Mouse (Mus musculus): ENCODE measurements at regions not wholly inside any gene's neighbourhood (a gene's known extent, or its start where the extent isn't known, plus 50 kb on each side); places are given as distances from the start of the nearest gene placed in this dataset.
"Not testable (repeated sequence)": the region's sequence is repeated elsewhere in the genome, so short reads cannot be mapped to it uniquely, and the experiment has no call there.

GRCm38 (mm10) chr17:6519107-6519506 is 82.4 kb upstream of the Dynlt1c start:
- not testable (repeated sequence) for ATAC-seq (replicated peaks; ENCODE audit: insufficient number of reproducible peaks, low FRiP score, low TSS enrichment, low read depth)

GRCm38 (mm10) chr17:6520001-6520400 is 81.5 kb upstream of the Dynlt1c start:
- not testable (repeated sequence) for H3K4me3 ChIP-seq (ENCODE audit: low read depth, low read length); H3K4me2 ChIP-seq (ENCODE audit: low read depth, low read length); H3K4me1 ChIP-seq (ENCODE audit: control insufficient read depth, insufficient read depth, low read length); H3K27ac ChIP-seq (replicated peaks; ENCODE audit: low read depth, low read length); H3K36me3 ChIP-seq (replicated peaks; ENCODE audit: control insufficient read depth, insufficient read depth, low read depth, low read length); H3K9ac ChIP-seq (replicated peaks; ENCODE audit: low read length); ATAC-seq (replicated peaks; ENCODE audit: insufficient number of reproducible peaks, low FRiP score, low TSS enrichment, low read depth); H3K27me3 ChIP-seq (ENCODE audit: control insufficient read depth, insufficient read depth, low read length); H3K9me3 ChIP-seq (replicated peaks; ENCODE audit: control insufficient read depth, low read length); DNase-seq (ENCODE audit: low spot score)
- 83% methylated on average over 2 of the region's 2 CpGs for WGBS

More at GRCm38 (mm10) chr17:6519107-6519506, 82.4 kb upstream of the Dynlt1c start:
- H3K9ac ChIP-seq (replicated peaks; ENCODE audit: low read length); H3K36me3 ChIP-seq (replicated peaks; ENCODE audit: control insufficient read depth, insufficient read depth, low read depth, low read length); DNase-seq (ENCODE audit: low spot score); H3K4me1 ChIP-seq (ENCODE audit: control insufficient read depth, insufficient read depth, low read length); H3K27me3 ChIP-seq (ENCODE audit: control insufficient read depth, insufficient read depth, low read length); H3K27ac ChIP-seq (replicated peaks; ENCODE audit: low read depth, low read length); H3K4me2 ChIP-seq (ENCODE audit: low read depth, low read length); H3K9me3 ChIP-seq (replicated peaks; ENCODE audit: control insufficient read depth, low read length); H3K4me3 ChIP-seq (ENCODE audit: low read depth, low read length): not testable (repeated sequence)
- WGBS, result 78% methylated on average over 5 of the region's 6 CpGs

DNA sequence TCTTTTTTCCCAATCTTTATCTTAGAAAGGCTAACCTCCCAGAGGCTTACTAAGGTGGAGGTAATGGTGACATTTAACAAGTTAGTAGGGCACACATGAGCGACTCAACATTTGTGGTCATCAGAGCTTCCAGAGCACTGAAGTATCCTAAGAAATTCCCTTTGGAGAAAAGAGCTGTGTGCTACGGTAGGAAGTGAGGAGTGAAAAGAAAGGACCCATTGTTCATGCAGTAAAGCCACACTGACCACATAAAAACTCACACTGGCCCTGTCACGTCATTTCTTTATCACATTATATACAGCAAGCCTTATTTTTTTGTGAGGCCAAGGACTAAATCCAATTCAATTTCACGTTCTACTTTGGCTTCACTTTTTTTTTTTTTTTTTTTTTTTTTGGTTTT is 80.7 kb upstream of the Dynlt1c start:
- not testable (repeated sequence) for H3K27ac ChIP-seq (replicated peaks; ENCODE audit: low read depth, low read length); H3K27me3 ChIP-seq (ENCODE audit: control insufficient read depth, insufficient read depth, low read length); H3K36me3 ChIP-seq (replicated peaks; ENCODE audit: control insufficient read depth, insufficient read depth, low read depth, low read length); ATAC-seq (replicated peaks; ENCODE audit: insufficient number of reproducible peaks, low FRiP score, low TSS enrichment, low read depth); H3K9me3 ChIP-seq (replicated peaks; ENCODE audit: control insufficient read depth, low read length); H3K4me2 ChIP-seq (ENCODE audit: low read depth, low read length); H3K4me1 ChIP-seq (ENCODE audit: control insufficient read depth, insufficient read depth, low read length); DNase-seq (ENCODE audit: low spot score); H3K4me3 ChIP-seq (ENCODE audit: low read depth, low read length); H3K9ac ChIP-seq (replicated peaks; ENCODE audit: low read length)
- WGBS, result 40% methylated on average over 4 of the region's 4 CpGs

- not testable (repeated sequence) for H3K4me1 ChIP-seq (ENCODE audit: control insufficient read depth, insufficient read depth, low read length); ATAC-seq (replicated peaks; ENCODE audit: insufficient number of reproducible peaks, low FRiP score, low TSS enrichment, low read depth); H3K36me3 ChIP-seq (replicated peaks; ENCODE audit: control insufficient read depth, insufficient read depth, low read depth, low read length); H3K9ac ChIP-seq (replicated peaks; ENCODE audit: low read length); H3K27ac ChIP-seq (replicated peaks; ENCODE audit: low read depth, low read length); H3K4me3 ChIP-seq (ENCODE audit: low read depth, low read length); DNase-seq (ENCODE audit: low spot score); H3K9me3 ChIP-seq (replicated peaks; ENCODE audit: control insufficient read depth, low read length); H3K4me2 ChIP-seq (ENCODE audit: low read depth, low read length); H3K27me3 ChIP-seq (ENCODE audit: control insufficient read depth, insufficient read depth, low read length)
- 72% methylated on average over 4 of the region's 9 CpGs for WGBS
Measured at GRCm38 (mm10) chr17:6522185-6522584, 79.3 kb upstream of the Dynlt1c start.

DNA sequence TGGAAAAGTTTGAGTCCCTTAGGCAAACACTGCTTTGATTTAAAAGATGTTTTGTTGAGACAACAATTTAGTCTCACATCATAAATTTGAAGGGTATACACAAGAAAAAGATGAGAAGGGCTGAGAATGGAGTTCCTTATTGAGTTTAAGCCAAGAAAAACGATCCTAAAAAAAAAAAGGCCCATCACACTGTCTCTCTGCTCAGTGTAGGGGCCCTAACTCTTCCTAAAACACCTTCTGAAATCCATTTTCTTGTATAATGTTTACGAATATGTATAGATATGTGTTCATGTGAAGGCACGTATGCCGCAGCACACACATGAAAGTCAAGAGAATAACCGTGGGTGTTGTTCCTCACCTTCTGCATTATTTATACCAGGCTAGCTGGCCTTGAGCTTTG is 62.7 kb upstream of the Dynlt1c start:
- not testable (repeated sequence) for H3K4me3 ChIP-seq (ENCODE audit: low read depth, low read length); DNase-seq (ENCODE audit: low spot score); H3K36me3 ChIP-seq (replicated peaks; ENCODE audit: control insufficient read depth, insufficient read depth, low read depth, low read length); H3K27me3 ChIP-seq (ENCODE audit: control insufficient read depth, insufficient read depth, low read length); H3K9me3 ChIP-seq (replicated peaks; ENCODE audit: control insufficient read depth, low read length); ATAC-seq (replicated peaks; ENCODE audit: insufficient number of reproducible peaks, low FRiP score, low TSS enrichment, low read depth); H3K27ac ChIP-seq (replicated peaks; ENCODE audit: low read depth, low read length); H3K9ac ChIP-seq (replicated peaks; ENCODE audit: low read length); H3K4me2 ChIP-seq (ENCODE audit: low read depth, low read length); H3K4me1 ChIP-seq (ENCODE audit: control insufficient read depth, insufficient read depth, low read length)
- WGBS, result no CpG with 5 or more reads among the region's 5 CpGs

DNA sequence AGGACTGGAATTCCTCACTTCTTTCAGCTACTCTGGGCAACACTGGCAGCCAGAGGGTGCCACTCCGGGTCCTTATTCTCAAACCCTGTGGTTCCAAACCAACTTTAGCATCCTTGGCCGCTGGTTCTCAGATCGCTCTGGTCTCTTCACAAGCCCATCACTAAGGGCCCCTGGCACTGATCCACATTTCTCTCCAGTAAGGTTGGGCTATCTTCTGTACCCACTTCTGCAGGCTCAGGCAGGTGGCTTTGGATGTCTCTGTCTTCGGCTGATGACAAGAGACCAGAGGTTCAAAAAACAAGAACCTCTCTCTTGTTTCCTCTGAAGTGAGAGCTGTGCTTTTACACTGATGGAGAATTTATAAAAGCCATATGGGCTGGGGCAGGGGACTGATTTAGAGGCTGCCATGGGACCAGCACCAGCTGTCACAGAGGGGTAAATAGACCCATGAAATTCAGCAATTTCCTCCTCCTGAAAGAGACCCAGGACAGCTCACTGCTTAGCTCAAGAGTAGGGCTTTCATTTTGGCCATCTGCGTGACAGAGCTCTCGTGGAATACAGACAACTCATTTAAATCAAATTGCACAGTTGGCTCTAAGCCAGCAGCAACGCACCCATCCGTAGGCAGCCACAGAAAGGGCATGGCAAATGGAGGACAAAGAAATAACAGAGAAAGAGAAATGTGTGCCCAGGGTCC is 54.3 kb upstream of the Dynlt1c start:
- not testable (repeated sequence) for H3K9me3 ChIP-seq (replicated peaks; ENCODE audit: control insufficient read depth, low read length); DNase-seq (ENCODE audit: low spot score); ATAC-seq (replicated peaks; ENCODE audit: insufficient number of reproducible peaks, low FRiP score, low TSS enrichment, low read depth); H3K9ac ChIP-seq (replicated peaks; ENCODE audit: low read length); H3K4me2 ChIP-seq (ENCODE audit: low read depth, low read length); H3K27ac ChIP-seq (replicated peaks; ENCODE audit: low read depth, low read length); H3K4me3 ChIP-seq (ENCODE audit: low read depth, low read length); H3K4me1 ChIP-seq (ENCODE audit: control insufficient read depth, insufficient read depth, low read length); H3K36me3 ChIP-seq (replicated peaks; ENCODE audit: control insufficient read depth, insufficient read depth, low read depth, low read length); H3K27me3 ChIP-seq (ENCODE audit: control insufficient read depth, insufficient read depth, low read length)
- no CpG with 5 or more reads among the region's 8 CpGs for WGBS

GRCm38 (mm10) chr17:6547937-6548336 is 53.5 kb upstream of the Dynlt1c start:
- not testable (repeated sequence) for ATAC-seq (replicated peaks; ENCODE audit: insufficient number of reproducible peaks, low FRiP score, low TSS enrichment, low read depth); H3K36me3 ChIP-seq (replicated peaks; ENCODE audit: control insufficient read depth, insufficient read depth, low read depth, low read length)

More at GRCm38 (mm10) chr17:6547937-6548336, 53.5 kb upstream of the Dynlt1c start:
- DNase-seq (ENCODE audit: low spot score); H3K9me3 ChIP-seq (replicated peaks; ENCODE audit: control insufficient read depth, low read length); H3K9ac ChIP-seq (replicated peaks; ENCODE audit: low read length); H3K27me3 ChIP-seq (ENCODE audit: control insufficient read depth, insufficient read depth, low read length); H3K4me2 ChIP-seq (ENCODE audit: low read depth, low read length); H3K4me1 ChIP-seq (ENCODE audit: control insufficient read depth, insufficient read depth, low read length); H3K27ac ChIP-seq (replicated peaks; ENCODE audit: low read depth, low read length); H3K4me3 ChIP-seq (ENCODE audit: low read depth, low read length): not testable (repeated sequence)
- no CpG with 5 or more reads among the region's 6 CpGs for WGBS
